Mouse (Mus musculus): ENCODE measurements around the gene Mlf2.

DNA sequence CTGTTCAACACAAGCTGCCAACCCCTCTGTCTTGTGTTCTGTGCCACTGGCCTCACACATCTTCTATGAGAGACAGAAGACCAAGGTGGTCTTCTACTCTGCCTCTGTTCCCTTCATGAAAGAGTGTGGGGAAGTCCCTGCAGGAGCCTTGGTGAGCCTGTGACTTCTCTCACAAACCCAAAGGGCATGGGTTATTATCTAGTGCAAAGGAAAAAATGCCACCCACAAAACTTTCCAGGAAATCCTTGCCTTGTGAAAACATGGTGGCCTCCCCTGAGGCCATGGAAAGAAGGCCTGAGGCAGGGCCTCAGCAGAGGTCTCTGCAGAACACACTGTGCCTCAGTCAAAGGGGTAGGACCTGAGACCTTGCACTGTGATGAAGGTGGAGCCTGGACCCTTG lies 29.3 kb upstream of the Mlf2 start:
- TF ChIP-seq CTCF (IDR thresholded peaks at IDR 0.05; ENCODE audit: control insufficient read depth, insufficient read depth, insufficient read length) (no peak), MYOG (IDR thresholded peaks at IDR 0.05; ENCODE audit: control insufficient read depth, extremely low read depth, insufficient read length) (no peak), MAX (IDR thresholded peaks at IDR 0.05) (no peak), USF1 (IDR thresholded peaks at IDR 0.05; ENCODE audit: low read depth) (no peak)
